Mouse (Mus musculus): ENCODE measurements around the gene Slc4a3. TPM values are rescaled to one million over a fixed set of nuclear protein-coding genes. Genes with fewer than 3 reads are reported as not detected.

Slc4a3 gene
- total RNA-seq (2021), result 100 to 1,000 TPM; 109 to 111 TPM
- long read RNA-seq, full-length matches to known transcripts, result 13 of 159 reads
- long read RNA-seq, partial matches to known transcripts, result 60 of 159 reads
- long read RNA-seq, other reads (novel, unspliced or antisense), result 86 of 159 reads

- DNase-seq (ENCODE audit: low spot score in 2 of 2), result peak in 1 of 2 experiments; percentile 53
These were observed at the start of gene Slc4a3 for GRCm38 (mm10) chr1:75545965-75546956. Slc4a3 (plus strand) TSS chr1:75546266.

- DNase-seq (ENCODE audit: low spot score in 2 of 2), result no peak
These were observed 47.2 kb upstream of the Slc4a3 start for GRCm38 (mm10) chr1:75498897-75499296.

- no peak for DNase-seq (ENCODE audit: low spot score in 2 of 2)
These were observed 46.6 kb upstream of the Slc4a3 start for GRCm38 (mm10) chr1:75499441-75499840.

GRCm38 (mm10) chr1:75501905-75502304, 44.2 kb upstream of the Slc4a3 start:
- DNase-seq (ENCODE audit: low spot score in 2 of 2), result no peak

GRCm38 (mm10) chr1:75502945-75503650, 43.0 kb upstream of the Slc4a3 start:
- DNase-seq (ENCODE audit: low spot score in 2 of 2), result no peak

GRCm38 (mm10) chr1:75503651-75503980, 42.5 kb upstream of the Slc4a3 start:
- DNase-seq (ENCODE audit: low spot score in 2 of 2), result no peak

GRCm38 (mm10) chr1:75504256-75505045, 41.6 kb upstream of the Slc4a3 start:
- DNase-seq (ENCODE audit: low spot score in 2 of 2), result peak; percentile 53 to 84

GRCm38 (mm10) chr1:75505159-75505955, 40.7 kb upstream of the Slc4a3 start:
- peak; percentile 71 to 74 for DNase-seq (ENCODE audit: low spot score in 2 of 2)

- DNase-seq (ENCODE audit: low spot score in 2 of 2), result no peak
These were observed 39.9 kb upstream of the Slc4a3 start, which contains the start of gene Obsl1 for GRCm38 (mm10) chr1:75505956-75506831. Obsl1 (minus strand) TSS chr1:75506452.

GRCm38 (mm10) chr1:75507006-75507405, 39.1 kb upstream of the Slc4a3 start, which contains the start of gene Inha:
Inha (plus strand) TSS chr1:75507077.
- no peak for DNase-seq (ENCODE audit: low spot score in 2 of 2)

GRCm38 (mm10) chr1:75509586-75509985, 36.5 kb upstream of the Slc4a3 start:
- no peak for DNase-seq (ENCODE audit: low spot score in 2 of 2)

GRCm38 (mm10) chr1:75510154-75510553, 35.9 kb upstream of the Slc4a3 start:
- DNase-seq (ENCODE audit: low spot score in 2 of 2), result no peak

GRCm38 (mm10) chr1:75511437-75512210, 34.4 kb upstream of the Slc4a3 start:
- DNase-seq (ENCODE audit: low spot score in 2 of 2), result no peak

GRCm38 (mm10) chr1:75512550-75512949, 33.5 kb upstream of the Slc4a3 start:
- no peak for DNase-seq (ENCODE audit: low spot score in 2 of 2)

GRCm38 (mm10) chr1:75516703-75517380, 29.2 kb upstream of the Slc4a3 start:
- DNase-seq (ENCODE audit: low spot score in 2 of 2), result no peak

- DNase-seq (ENCODE audit: low spot score in 2 of 2), result no peak
These were observed 28.1 kb upstream of the Slc4a3 start for GRCm38 (mm10) chr1:75517984-75518383.

- no peak for DNase-seq (ENCODE audit: low spot score in 2 of 2)
These were observed 27.6 kb upstream of the Slc4a3 start for GRCm38 (mm10) chr1:75518427-75518826.

- DNase-seq (ENCODE audit: low spot score in 2 of 2), result no peak
These were observed 26.5 kb upstream of the Slc4a3 start for GRCm38 (mm10) chr1:75519576-75519975.

Measured in layer of hippocampus, adult 18-20 months (tissue).